In the genomic region with DNA sequence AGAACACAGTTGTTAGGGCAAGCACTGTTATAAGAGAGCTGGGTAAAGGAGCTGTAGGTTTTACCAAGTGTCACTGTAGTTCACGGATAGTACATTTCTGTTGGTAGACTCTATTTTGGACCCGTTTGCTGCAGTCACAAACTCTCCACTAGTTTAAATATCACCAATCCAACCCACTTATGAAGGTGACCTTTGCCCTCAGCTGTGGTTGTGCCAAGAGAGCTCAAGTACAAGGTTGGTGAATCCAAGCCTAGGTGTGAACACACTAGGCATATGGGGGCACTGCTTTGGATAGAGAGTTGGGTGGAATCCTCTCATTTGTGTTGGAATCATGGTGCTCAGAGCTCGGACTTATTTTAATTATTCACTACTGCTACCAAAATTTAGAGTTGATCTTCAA, we compare ENCODE assay signal across 18 mouse cellular contexts.
"Had no signal": no experiment of that assay in that cellular context is flagged by ENCODE, and none has a peak within 500 bp of the region (broad histone marks: within the 10 kb centered on the region; RNA-seq: fewer than 3 reads in every experiment).

No protein-coding gene starts in this region.

- DNase-seq: lung, embryonic 14.5 days; lung, postnatal 10 days; lung, postnatal 4 days; midbrain, embryonic 14.5 days; retina, postnatal 1 day; right cerebral cortex, adult 18-20 months; right cerebral cortex, postnatal 25 days; right cerebral cortex, postnatal 4 days; spleen, adult 18-20 months; thymus, adult 18-20 months; thymus, postnatal 14 days; thymus, postnatal 36 days had no signal

- H3K9me3 ChIP-seq: midbrain, embryonic 10.5 days; midbrain, embryonic 12.5 days; neural tube, embryonic 13.5 days; neural tube, embryonic 15.5 days had no signal

- H3K27ac ChIP-seq: midbrain, embryonic 10.5 days; midbrain, embryonic 12.5 days; neural tube, embryonic 13.5 days; neural tube, embryonic 15.5 days had no signal

- H3K4me2 ChIP-seq: lung, embryonic 14.5 days; midbrain, embryonic 12.5 days; neural tube, embryonic 13.5 days; neural tube, embryonic 15.5 days had no signal

- H3K4me1 ChIP-seq: midbrain, embryonic 10.5 days; midbrain, embryonic 12.5 days; neural tube, embryonic 13.5 days; neural tube, embryonic 15.5 days had no signal

- H3K4me3 ChIP-seq: midbrain, embryonic 10.5 days; midbrain, embryonic 12.5 days; myocyte; neural tube, embryonic 13.5 days; neural tube, embryonic 15.5 days had no signal

- H3K9ac ChIP-seq: lung, embryonic 14.5 days; midbrain, embryonic 12.5 days; neural tube, embryonic 13.5 days; neural tube, embryonic 15.5 days had no signal

- H3K27me3 ChIP-seq: midbrain, embryonic 12.5 days; neural tube, embryonic 13.5 days; neural tube, embryonic 15.5 days had no signal

- H3K36me3 ChIP-seq: midbrain, embryonic 10.5 days; midbrain, embryonic 12.5 days had no signal

- ATAC-seq: midbrain, embryonic 16.5 days had no signal
